Mouse (Mus musculus): ENCODE measurements at regions not wholly inside any gene's neighbourhood (a gene's known extent, or its start where the extent isn't known, plus 50 kb on each side); places are given as distances from the start of the nearest gene placed in this dataset.

DNA sequence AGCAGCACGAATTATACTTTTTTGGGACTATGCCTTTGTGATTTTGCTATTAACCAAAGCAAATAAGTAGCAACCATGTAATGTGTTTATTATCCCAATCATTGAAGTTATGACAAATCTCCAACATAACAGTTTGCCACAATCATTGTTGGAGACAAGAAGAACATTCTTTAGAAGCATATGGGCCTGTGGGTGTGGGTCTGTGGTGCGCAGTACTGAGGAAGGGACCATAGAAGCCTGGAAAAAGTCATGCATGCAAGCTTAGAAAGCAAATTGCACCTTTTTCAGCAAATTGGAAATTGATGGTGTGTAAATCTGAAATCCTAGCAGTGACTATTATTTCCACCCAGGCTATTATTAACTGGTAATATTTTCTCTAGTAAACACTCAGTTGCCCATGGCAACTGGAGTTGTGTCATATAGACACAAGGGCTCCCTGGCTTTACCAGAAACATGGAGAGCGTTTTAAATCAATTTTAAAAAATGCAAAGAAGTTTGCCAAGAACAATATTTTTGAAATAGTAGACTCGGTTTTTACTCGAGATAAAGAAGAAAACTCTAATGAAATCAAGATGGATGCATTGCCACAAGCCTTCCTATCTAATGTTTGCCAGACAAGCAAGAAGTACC, 325.4 kb upstream of the N6amt1 start:
- Histone ChIP-seq H3K4me3 (replicated peaks) (no peak overlapping the region), H3K9ac (replicated peaks) (no peak overlapping the region), H3K27ac (no peak overlapping the region), H3K36me3 (no peaks in the 10 kb centered on the region), H3K27me3 (no peaks in the 10 kb centered on the region), H3K9me3 (no peaks in the 10 kb centered on the region), H3K4me2 (no peak overlapping the region), H3K4me1 (replicated peaks) (no peaks in the 10 kb centered on the region)
- WGBS, result 78% methylated on average over 5 of the region's 5 CpGs
- no peak for ATAC-seq (ENCODE audit: insufficient number of reproducible peaks, insufficient read depth, low FRiP score, low TSS enrichment, low read depth)

DNA sequence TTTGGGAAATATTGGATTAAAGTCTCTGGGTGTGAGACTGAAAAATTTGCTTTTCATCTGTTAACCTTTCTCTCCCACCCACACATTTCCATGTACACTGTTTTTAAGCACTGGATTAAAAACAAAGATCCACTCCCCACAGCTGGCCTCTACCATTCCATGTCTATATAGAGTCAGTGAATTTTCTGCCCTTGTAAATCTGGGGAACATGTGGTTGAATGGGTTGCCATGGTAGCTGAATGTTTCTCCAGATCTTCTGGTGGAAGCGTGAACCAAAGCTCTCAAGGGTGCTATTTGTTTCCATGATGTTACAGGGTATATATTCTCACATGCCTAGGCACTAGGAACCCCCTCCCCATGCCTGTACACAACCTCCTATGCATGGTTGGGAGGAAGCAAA, 326.4 kb upstream of the N6amt1 start:
- Histone ChIP-seq H3K36me3 (no peaks in the 10 kb centered on the region), H3K27ac (no peak overlapping the region), H3K4me3 (replicated peaks) (no peak overlapping the region), H3K27me3 (no peaks in the 10 kb centered on the region), H3K4me1 (replicated peaks) (no peaks in the 10 kb centered on the region), H3K4me2 (no peak overlapping the region), H3K9me3 (no peaks in the 10 kb centered on the region), H3K9ac (replicated peaks) (no peak overlapping the region)
- ATAC-seq (ENCODE audit: insufficient number of reproducible peaks, insufficient read depth, low FRiP score, low TSS enrichment, low read depth), result no peak
- WGBS, result 48% methylated on average over 1 of the region's 1 CpGs

DNA sequence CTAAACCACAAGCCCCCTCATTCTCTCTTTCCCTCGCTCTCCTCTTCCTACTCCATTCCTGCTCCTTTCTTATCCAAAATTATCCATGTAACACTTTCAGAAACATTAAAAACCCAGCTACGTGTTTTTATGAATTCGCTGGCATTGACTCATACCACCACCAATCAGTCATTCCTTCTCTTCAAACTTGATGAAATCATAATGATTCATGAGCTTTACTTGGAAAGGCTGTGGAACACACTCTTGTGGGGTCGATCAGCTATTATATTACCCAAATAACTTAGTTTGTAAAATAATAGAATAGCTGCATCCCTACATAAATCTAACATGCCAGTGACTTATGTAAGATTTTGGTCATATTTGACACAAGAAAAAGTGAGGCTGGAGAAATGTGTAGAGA, 331.9 kb upstream of the N6amt1 start:
- Histone ChIP-seq H3K27me3 (no peaks in the 10 kb centered on the region), H3K9me3 (no peaks in the 10 kb centered on the region), H3K27ac (no peak overlapping the region), H3K36me3 (no peaks in the 10 kb centered on the region), H3K4me1 (replicated peaks) (no peaks in the 10 kb centered on the region), H3K9ac (replicated peaks) (no peak overlapping the region), H3K4me2 (no peak overlapping the region), H3K4me3 (replicated peaks) (no peak overlapping the region)
- 88% methylated on average over 4 of the region's 4 CpGs for WGBS
- no peak for ATAC-seq (ENCODE audit: insufficient number of reproducible peaks, insufficient read depth, low FRiP score, low TSS enrichment, low read depth)

DNA sequence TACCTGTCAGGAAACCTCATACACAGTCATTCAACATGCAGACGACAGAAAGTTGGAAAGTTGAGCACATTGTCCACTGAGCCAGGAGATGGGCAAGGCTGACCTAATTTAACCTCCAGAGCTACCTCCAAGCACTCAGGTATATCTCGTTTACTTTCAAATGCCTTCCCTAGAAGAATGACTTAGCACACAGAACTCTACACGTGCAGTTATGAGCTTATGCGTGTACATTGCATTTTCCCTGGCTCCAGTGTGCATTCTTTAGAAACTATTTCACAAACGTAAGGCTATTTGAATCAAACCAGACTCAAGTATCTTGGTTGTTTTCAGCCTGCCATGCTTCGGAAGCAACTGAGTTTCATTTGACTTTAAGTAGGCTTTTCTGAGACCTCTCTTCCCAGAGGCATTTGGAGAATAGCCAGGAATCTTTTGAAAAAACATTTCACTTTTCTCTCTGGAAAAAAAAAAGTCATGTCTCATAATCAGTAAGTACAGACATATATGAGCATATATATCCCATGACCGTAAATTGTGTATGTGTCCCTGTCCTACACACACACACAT, 336.8 kb upstream of the N6amt1 start:
- Histone ChIP-seq H3K9me3 (no peaks in the 10 kb centered on the region), H3K4me2 (no peak overlapping the region), H3K27ac (no peak overlapping the region), H3K9ac (replicated peaks) (no peak overlapping the region), H3K4me1 (replicated peaks) (no peaks in the 10 kb centered on the region), H3K36me3 (no peaks in the 10 kb centered on the region), H3K27me3 (no peaks in the 10 kb centered on the region), H3K4me3 (replicated peaks) (no peak overlapping the region)
- WGBS, result 83% methylated on average over 7 of the region's 7 CpGs
- ATAC-seq (ENCODE audit: insufficient number of reproducible peaks, insufficient read depth, low FRiP score, low TSS enrichment, low read depth), result no peak

DNA sequence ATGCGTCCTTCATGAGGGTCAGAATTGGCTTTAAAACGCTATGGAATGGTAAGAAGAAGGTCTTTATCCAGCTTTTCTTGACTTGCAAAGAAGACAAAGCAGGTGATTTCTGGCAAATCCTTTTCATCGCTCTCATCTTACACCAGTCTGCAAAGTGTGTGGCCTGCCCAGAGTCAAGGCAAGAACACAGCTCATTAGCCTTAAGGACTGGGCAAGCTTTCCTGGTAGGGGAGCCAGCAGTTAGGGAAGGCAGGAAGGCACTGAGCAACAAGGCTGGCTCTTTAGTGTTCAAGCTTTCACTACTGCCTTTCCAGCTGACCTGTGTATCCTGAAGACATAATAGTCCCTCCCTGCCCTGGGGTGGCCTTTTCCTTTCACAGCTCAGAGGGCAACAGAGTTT, 352.4 kb upstream of the N6amt1 start:
- peak; percentile 52; the same call in 1 of the 2 replicates for ATAC-seq (ENCODE audit: insufficient number of reproducible peaks, insufficient read depth, low FRiP score, low TSS enrichment, low read depth)
- no peak overlapping the region for H3K4me2 ChIP-seq

DNA sequence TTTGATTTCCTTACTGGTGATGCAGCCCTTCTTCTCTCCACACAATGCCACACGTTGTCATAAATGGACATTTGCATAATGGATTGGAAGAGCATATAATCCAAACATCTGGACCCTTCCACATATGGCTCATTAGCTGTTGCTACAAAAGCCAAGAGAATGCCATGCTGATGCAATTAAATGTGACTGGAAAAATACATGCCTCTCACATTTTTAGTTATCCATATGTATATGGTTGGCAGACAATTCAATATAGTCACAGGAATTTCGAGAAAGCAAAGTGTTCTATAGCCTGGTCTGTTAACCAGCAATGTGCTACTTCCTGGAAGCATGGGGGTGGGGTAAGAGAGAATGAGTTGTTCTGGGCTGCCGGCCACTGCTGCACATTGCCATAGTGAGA, 352.9 kb upstream of the N6amt1 start:
- ATAC-seq (ENCODE audit: insufficient number of reproducible peaks, insufficient read depth, low FRiP score, low TSS enrichment, low read depth), result peak; percentile 31; the same call in 1 of the 2 replicates
- Histone ChIP-seq H3K27ac (no peak overlapping the region; the same call in 1 of the 2 replicates), H3K9ac (replicated peaks) (no peak overlapping the region), H3K27me3 (no peaks in the 10 kb centered on the region), H3K4me1 (replicated peaks) (peaks cover 10% of the 10 kb centered on the region; the same call in 1 of the 2 replicates), H3K4me2 (no peak overlapping the region), H3K36me3 (no peaks in the 10 kb centered on the region), H3K9me3 (no peaks in the 10 kb centered on the region), H3K4me3 (replicated peaks) (no peak overlapping the region)
- 37% methylated on average over 3 of the region's 3 CpGs for WGBS

More for the DNA sequence above, 352.4 kb upstream of the N6amt1 start:
- H3K9me3 ChIP-seq, result no peaks in the 10 kb centered on the region
- H3K4me1 ChIP-seq (replicated peaks), result peaks cover 10% of the 10 kb centered on the region; the same call in 1 of the 2 replicates
- no peak overlapping the region; the same call in 1 of the 2 replicates for H3K27ac ChIP-seq
- H3K27me3 ChIP-seq, result no peaks in the 10 kb centered on the region
- H3K4me3 ChIP-seq (replicated peaks), result no peak overlapping the region
- WGBS, result 50% methylated on average over 3 of the region's 3 CpGs
- H3K9ac ChIP-seq (replicated peaks), result no peak overlapping the region
- no peaks in the 10 kb centered on the region for H3K36me3 ChIP-seq

DNA sequence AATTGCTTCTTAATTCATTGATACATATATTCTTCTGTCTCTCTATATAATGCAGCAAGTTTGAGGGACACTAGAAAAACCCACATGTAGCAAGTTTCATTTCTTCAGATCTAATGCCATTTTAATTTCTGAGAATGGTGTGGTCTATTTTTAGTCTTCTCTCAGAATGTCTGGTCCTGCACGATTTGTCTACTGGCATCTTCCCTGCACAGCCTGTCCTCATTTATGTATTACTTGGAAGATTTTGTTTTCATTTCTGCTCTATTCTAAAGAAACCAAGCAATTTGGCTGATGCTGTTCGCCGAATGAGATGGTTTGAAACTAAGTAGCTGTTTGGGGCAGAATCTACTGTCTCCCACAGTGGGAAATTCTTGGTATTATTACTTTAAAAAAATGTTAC, 382.3 kb upstream of the N6amt1 start:
- Histone ChIP-seq H3K4me3 (replicated peaks) (no peak overlapping the region), H3K9me3 (no peaks in the 10 kb centered on the region), H3K4me1 (replicated peaks) (no peaks in the 10 kb centered on the region), H3K27ac (no peak overlapping the region), H3K4me2 (no peak overlapping the region), H3K36me3 (no peaks in the 10 kb centered on the region), H3K9ac (replicated peaks) (no peak overlapping the region), H3K27me3 (no peaks in the 10 kb centered on the region)
- WGBS, result 91% methylated on average over 3 of the region's 3 CpGs
- ATAC-seq (ENCODE audit: insufficient number of reproducible peaks, insufficient read depth, low FRiP score, low TSS enrichment, low read depth), result no peak

DNA sequence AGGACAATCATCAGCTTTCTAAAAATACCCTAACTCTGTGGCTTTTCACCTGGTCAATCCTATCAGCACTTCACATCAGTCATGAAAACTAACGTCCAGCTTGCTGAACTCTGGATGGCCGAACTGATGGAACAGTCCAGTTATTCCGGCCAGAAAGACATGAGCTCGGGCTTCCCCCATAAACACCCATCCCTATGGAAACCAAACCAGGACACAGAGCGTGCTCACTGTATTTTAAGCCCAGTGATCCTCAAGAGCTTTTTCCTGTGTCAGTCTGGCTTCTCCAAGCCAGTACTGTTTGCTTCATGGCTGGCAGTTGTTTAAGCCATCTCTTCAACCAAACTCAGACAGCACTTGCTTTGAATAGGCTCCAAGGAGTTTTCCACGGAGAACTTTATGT, 404.3 kb upstream of the N6amt1 start:
- H3K27ac ChIP-seq, result no peak overlapping the region

DNA sequence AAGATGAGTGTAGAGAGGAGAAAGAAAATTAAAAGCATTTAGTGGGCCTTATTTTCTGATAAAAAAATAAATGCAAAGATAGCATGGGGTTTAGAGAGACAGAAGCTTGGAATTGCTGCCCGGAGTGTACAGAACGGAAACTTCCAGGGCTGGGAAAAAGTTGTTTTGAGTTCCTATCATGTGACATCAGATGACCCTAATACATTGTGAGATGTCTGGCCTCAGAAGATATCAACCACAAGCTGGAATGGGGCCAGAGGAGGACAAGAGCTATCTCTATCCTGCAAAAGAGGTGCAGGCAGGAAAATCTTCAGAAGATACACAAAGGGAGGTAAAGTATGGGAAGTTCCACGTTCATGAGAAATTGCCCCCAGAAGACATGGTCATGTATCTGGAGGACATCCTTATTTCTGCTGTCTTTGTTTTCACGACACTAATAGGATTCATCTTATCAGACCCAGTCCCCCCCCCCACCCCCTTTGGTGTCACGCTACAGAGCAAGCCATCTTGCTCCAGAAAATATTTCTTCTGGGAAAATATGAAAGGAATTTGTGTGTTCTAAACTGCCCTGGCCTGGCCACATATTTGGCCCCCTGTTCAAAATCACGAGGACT, 408.3 kb upstream of the N6amt1 start:
- ATAC-seq (ENCODE audit: insufficient number of reproducible peaks, insufficient read depth, low FRiP score, low TSS enrichment, low read depth), result no peak
- no peak overlapping the region for H3K4me2 ChIP-seq

More for the DNA sequence above, 404.3 kb upstream of the N6amt1 start:
- H3K9me3 ChIP-seq, result no peaks in the 10 kb centered on the region
- H3K4me1 ChIP-seq (replicated peaks), result no peaks in the 10 kb centered on the region
- H3K4me3 ChIP-seq (replicated peaks), result no peak overlapping the region
- no peaks in the 10 kb centered on the region for H3K36me3 ChIP-seq
- no peak for ATAC-seq (ENCODE audit: insufficient number of reproducible peaks, insufficient read depth, low FRiP score, low TSS enrichment, low read depth)
- 83% methylated on average over 6 of the region's 6 CpGs for WGBS
- no peak overlapping the region for H3K9ac ChIP-seq (replicated peaks)
- H3K4me2 ChIP-seq, result no peak overlapping the region
- no peaks in the 10 kb centered on the region for H3K27me3 ChIP-seq

DNA sequence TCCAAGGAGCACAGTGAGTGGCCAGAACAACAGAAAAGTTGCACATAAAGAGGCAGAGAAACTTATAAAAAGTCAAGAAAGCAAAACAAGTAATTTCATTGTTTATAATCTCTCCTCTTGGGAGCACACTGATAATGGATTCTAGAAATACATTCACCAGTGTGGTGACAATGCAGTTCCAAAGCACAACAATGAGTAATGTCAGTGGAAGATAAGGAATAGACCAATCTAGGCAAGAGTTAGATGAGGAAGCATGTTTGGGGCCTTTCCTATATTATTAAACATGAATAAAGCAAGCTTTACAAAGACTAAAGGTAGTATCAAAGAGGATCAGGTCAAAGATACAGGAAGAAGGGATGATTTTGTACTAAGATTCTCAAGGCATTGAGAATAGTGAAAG, 408.9 kb upstream of the N6amt1 start:
- no peaks in the 10 kb centered on the region for H3K9me3 ChIP-seq
- H3K27me3 ChIP-seq, result no peaks in the 10 kb centered on the region
- ATAC-seq (ENCODE audit: insufficient number of reproducible peaks, insufficient read depth, low FRiP score, low TSS enrichment, low read depth), result no peak
- H3K4me1 ChIP-seq (replicated peaks), result no peaks in the 10 kb centered on the region
- no peak overlapping the region for H3K27ac ChIP-seq
- H3K4me3 ChIP-seq (replicated peaks), result no peak overlapping the region
- H3K9ac ChIP-seq (replicated peaks), result no peak overlapping the region
- no peaks in the 10 kb centered on the region for H3K36me3 ChIP-seq
- no peak overlapping the region for H3K4me2 ChIP-seq

More for the DNA sequence above, 408.3 kb upstream of the N6amt1 start:
- 88% methylated on average over 6 of the region's 6 CpGs for WGBS
- H3K27ac ChIP-seq, result no peak overlapping the region
- H3K9ac ChIP-seq (replicated peaks), result no peak overlapping the region
- H3K36me3 ChIP-seq, result no peaks in the 10 kb centered on the region
- no peak overlapping the region for H3K4me3 ChIP-seq (replicated peaks)
- no peaks in the 10 kb centered on the region for H3K9me3 ChIP-seq
- H3K27me3 ChIP-seq, result no peaks in the 10 kb centered on the region
- no peaks in the 10 kb centered on the region for H3K4me1 ChIP-seq (replicated peaks)

DNA sequence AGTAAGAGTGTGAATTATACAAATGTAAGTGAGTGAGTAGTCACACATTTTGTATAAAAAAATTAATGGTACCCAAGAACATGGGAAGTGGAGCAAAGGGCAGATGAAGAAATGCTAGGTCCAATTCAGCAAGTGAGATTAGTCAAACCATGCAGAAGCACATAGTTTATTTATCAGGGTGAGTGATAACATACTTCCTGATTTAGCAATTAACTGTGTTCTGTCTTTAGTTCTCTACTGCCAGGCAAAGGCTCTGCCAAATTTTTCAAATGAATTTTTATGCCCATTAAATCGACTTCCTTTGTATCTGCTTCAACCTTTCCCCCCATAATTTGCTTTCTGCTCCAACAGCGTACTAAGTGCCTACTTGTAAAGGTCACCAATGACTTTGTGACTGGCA, 419.0 kb upstream of the N6amt1 start:
- Histone ChIP-seq H3K4me2 (no peak overlapping the region), H3K27me3 (no peaks in the 10 kb centered on the region), H3K27ac (no peak overlapping the region), H3K9ac (replicated peaks) (no peak overlapping the region), H3K4me3 (replicated peaks) (no peak overlapping the region), H3K4me1 (replicated peaks) (no peaks in the 10 kb centered on the region), H3K36me3 (no peaks in the 10 kb centered on the region), H3K9me3 (no peaks in the 10 kb centered on the region)
- no peak for ATAC-seq (ENCODE audit: insufficient number of reproducible peaks, insufficient read depth, low FRiP score, low TSS enrichment, low read depth)
- 75% methylated on average over 2 of the region's 2 CpGs for WGBS

DNA sequence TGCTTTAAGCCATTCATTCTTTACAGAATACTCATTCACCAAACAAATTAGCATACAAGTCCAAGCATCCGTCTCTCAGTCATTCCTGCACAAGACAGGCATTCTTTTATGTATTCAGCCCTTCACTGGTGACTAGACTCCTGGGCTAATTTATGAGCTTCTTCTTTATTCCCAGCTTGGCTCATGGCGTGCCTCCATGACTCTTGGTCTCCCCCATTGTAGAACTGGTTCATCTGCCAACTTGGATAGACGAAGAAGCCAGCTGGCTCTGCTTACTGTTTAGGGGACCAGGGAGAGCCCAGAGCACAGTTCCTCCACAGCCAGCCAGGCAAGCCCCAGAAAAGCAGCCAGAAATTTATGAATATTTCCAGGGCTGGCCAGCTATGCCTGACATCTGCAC, 421.2 kb upstream of the N6amt1 start:
- H3K4me2 ChIP-seq, result no peak overlapping the region
- no peaks in the 10 kb centered on the region for H3K27me3 ChIP-seq
- H3K36me3 ChIP-seq, result no peaks in the 10 kb centered on the region
- no peak overlapping the region for H3K4me3 ChIP-seq (replicated peaks)
- no peak overlapping the region for H3K9ac ChIP-seq (replicated peaks)
- H3K27ac ChIP-seq, result no peak overlapping the region
- no peaks in the 10 kb centered on the region for H3K9me3 ChIP-seq
- whole genome bisulfite sequencing, result 77% methylated on average over 3 of the region's 3 CpGs
- no peak for ATAC-seq (ENCODE audit: insufficient number of reproducible peaks, insufficient read depth, low FRiP score, low TSS enrichment, low read depth)
- no peaks in the 10 kb centered on the region for H3K4me1 ChIP-seq (replicated peaks)
